Mouse (Mus musculus) myocyte (in vitro differentiated cells): ENCODE results near the gene Nxph1.

Source experiments
- E2F4 ChIP-seq: IDR thresholded peaks from one replicate; pipeline ENCODE4 v1.6.1; 2011; ENCODE audit warnings: mild to moderate bottlenecking, control low read depth, moderate library complexity; ENCODE audit not compliant: insufficient read depth
- POLR2A ChIP-seq: IDR thresholded peaks from one replicate; pipeline ENCODE4 v1.6.1; 2011; ENCODE audit warnings: low read depth, mild to moderate bottlenecking, control low read depth, moderate library complexity; ENCODE audit not compliant: insufficient read length

DNA sequence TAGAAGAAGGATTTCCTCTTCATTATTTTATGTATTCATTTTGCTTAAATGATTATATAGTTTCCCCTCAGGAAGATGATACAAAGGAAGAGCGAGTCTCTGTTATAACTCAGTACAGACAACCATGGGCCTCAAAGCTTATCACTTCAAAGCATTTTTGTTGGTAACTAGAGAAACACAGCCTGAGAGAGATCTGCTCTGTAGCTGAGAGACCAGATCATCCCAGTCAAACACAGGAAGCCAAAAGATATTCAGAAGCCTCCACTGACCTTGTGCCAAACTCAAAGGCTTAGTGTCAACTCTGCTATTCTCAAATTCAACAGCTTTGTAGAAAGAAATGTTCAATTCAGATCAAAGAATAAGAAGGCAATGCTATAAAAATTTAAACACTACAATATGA is 319.8 kb downstream of the Nxph1 start:
- no peak for TF ChIP-seq E2F4
- no peak for TF ChIP-seq POLR2A
